Mouse (Mus musculus): ENCODE data around the gene Slc6a20a. TPM values are rescaled to one million over a fixed set of nuclear protein-coding genes. Genes with fewer than 3 reads are reported as not detected.
A peak's percentile ranks its signal among the peaks of the same experiment; 100 is the strongest.

The Slc6a20a gene
- polyA plus RNA-seq, 1 experiment = 26.1 TPM

DNA sequence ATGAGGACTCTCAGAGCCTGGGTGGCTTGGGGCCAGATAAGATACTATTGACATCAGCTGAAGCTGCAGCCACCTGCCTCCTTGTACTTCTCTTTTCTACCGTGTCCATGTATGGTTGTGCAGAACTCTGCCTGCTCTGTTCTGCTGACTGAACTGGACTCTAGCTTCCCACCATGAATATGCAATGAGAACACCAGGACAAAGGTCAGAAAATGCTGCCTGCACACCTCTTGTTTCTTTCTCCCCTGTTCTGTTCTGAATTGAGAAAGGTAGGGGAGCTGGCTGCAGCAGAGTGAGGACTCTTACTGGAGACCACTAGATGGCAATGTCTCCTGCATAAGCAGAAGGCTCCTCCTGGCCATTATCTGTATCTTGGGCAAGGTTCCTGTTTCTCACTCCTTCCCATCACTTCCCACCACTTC is 40.0 kb downstream of the Slc6a20a start:
- DNase-seq (ENCODE audit: extremely low spot score in 1 of 2, low spot score in 1 of 2) = peak; percentile 11 to 69

- DNase-seq (ENCODE audit: extremely low spot score in 1 of 2, low spot score in 1 of 2) = no peak
Observed at GRCm38 (mm10) chr9:123638231-123638630, 40.5 kb downstream of the Slc6a20a start.

DNA sequence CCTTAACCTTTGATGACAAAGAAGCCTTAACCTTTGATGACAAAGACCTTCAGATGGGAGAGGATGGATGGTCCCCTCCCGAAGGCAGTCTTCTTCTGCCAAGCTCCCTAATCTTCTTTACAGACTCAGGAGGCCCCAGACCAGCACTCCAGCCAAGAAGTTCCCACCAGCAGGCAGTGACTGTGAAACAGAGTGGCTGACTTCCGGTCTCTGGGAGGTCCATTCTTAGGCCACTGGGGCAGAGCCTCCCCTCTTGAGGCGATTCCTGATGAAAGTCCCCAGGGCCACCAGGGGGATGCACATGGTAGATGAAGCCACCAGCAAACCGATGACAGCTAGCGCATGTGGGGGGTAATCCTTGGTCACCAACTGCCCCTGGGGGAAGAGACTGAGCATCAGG is 41.9 kb downstream of the Slc6a20a start:
- no peak for DNase-seq (ENCODE audit: extremely low spot score in 1 of 2, low spot score in 1 of 2)

DNA sequence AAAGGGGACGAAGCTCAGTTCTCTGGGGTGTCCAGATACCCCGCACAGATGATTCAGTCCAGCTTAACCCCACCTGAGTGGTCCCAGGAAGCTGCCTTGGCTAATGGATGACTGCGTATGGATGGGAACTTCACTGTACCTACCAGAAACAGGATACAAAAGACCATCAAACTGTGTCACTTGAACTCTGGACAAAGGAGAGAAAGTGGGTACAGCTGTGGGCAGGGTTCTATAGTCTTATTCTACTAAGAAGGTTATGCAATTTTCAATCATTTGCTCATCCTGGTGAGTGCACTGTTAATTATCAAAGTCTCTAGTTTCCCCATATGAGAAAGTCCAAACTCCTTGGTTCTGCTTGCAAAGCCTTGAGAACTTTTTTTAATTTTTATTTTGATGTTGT is 45.7 kb downstream of the Slc6a20a start:
- DNase-seq (ENCODE audit: extremely low spot score in 1 of 2, low spot score in 1 of 2) = no peak

DNA sequence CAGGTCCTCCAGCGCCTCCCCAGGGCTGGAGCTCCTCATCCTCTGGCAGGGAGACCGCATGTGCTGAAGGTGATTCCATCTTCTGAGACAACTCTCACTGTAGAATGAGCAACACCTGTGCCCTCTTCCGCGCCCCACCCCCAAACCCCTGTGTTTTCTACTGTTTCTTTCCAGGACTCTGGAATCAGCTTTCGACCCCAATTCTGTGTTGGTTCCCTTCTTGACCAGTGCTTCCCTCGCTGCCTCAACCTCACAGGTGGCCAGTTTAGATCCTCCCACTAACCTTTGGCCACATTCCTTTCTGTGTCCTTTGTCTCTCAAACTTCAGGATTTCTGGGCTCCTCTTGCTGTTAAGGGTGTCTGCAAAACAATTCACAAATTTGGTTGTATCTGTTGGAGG is 46.4 kb downstream of the Slc6a20a start, which contains the start of gene Slc6a20b:
Gene Slc6a20b (minus strand): TSS at position 285 of the 400 bp plus-strand sequence.
- DNase-seq (ENCODE audit: extremely low spot score in 1 of 2, low spot score in 1 of 2) = no peak

- DNase-seq (ENCODE audit: extremely low spot score in 1 of 2, low spot score in 1 of 2) = no peak
Observed at GRCm38 (mm10) chr9:123631666-123632065, 47.0 kb downstream of the Slc6a20a start.

GRCm38 (mm10) chr9:123625821-123626220 is 52.9 kb downstream of the Slc6a20a start:
- DNase-seq (ENCODE audit: extremely low spot score in 1 of 2, low spot score in 1 of 2) = no peak

GRCm38 (mm10) chr9:123624741-123625140 is 53.9 kb downstream of the Slc6a20a start:
- no peak for DNase-seq (ENCODE audit: extremely low spot score in 1 of 2, low spot score in 1 of 2)

GRCm38 (mm10) chr9:123620311-123621098 is 58.2 kb downstream of the Slc6a20a start:
- no peak for DNase-seq (ENCODE audit: extremely low spot score in 1 of 2, low spot score in 1 of 2)

GRCm38 (mm10) chr9:123601529-123601928 is 77.2 kb downstream of the Slc6a20a start:
- DNase-seq (ENCODE audit: extremely low spot score in 1 of 2, low spot score in 1 of 2) = no peak

DNA sequence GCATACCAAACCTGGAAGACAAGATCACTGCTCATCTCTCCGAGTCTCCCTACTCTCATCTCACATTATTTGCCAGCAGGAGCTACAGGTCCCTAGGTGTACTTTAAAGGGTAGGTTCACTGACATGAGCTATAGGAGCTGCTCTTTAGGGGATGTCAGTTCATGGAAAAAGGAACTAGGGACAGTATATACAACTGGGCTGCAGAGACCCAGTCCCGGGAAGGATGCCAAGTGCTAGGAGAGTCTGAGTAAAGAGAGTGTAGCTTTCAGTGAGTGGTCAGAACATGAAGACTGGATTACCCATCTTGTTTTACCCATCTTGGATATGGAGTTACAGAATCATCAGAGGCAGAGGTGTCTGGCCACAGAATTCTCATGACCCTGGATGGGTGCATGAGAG is 81.3 kb downstream of the Slc6a20a start:
- DNase-seq (ENCODE audit: extremely low spot score in 1 of 2, low spot score in 1 of 2) = no peak

- no peak for DNase-seq (ENCODE audit: extremely low spot score in 1 of 2, low spot score in 1 of 2)
Observed at GRCm38 (mm10) chr9:123596910-123597309, 81.8 kb downstream of the Slc6a20a start.

DNA sequence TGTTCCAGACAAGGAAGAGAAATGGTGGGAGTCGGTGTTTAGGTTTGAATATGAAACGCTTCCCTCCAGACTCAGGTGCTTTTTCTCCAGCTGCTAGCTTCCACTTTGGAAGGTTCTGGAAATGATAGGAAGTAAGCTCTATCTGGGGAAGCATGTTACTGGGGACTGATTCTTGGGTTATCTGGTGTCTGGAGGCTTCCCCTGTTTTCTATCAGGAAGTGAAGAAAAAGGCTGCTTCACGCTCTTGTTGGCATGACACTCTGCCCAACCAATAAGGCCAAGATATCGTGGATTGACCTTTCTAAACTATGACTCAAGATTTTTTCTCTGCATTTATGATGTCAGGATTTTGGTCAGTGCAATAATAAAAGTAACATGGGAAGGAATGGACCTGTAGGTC is 83.5 kb downstream of the Slc6a20a start:
- DNase-seq (ENCODE audit: extremely low spot score in 1 of 2, low spot score in 1 of 2) = no peak

GRCm38 (mm10) chr9:123589240-123589910 is 89.3 kb downstream of the Slc6a20a start:
- no peak for DNase-seq (ENCODE audit: extremely low spot score in 1 of 2, low spot score in 1 of 2)

Other genes starting within 250 kb of the Slc6a20a start
- gene Limd1, start 200.2 kb downstream of the Slc6a20a start, polyA plus RNA-seq (2012; rRNA removed) = 7.9 and 8.4 TPM in 2 replicates
- gene Sacm1l, start 149.1 kb downstream of the Slc6a20a start, polyA plus RNA-seq (2012; rRNA removed) = 37.3 and 40.8 TPM in 2 replicates
- 0.36 and 0.48 TPM in 2 replicates for gene Slc6a20b, start 46.3 kb downstream of the Slc6a20a start, polyA plus RNA-seq (2012; rRNA removed)
- gene Ccr9, start 446 bp downstream of the Slc6a20a start, polyA plus RNA-seq (2012; rRNA removed) = 0.13 and 0.44 TPM in 2 replicates
- 30.1 and 34.0 TPM in 2 replicates for gene Lztfl1, start 38.8 kb upstream of the Slc6a20a start, polyA plus RNA-seq (2012; rRNA removed)
- gene Cxcr6, start 127.6 kb upstream of the Slc6a20a start, polyA plus RNA-seq (2012; rRNA removed) = 0.12 and 0.13 TPM in 2 replicates
- 23.1 and 23.7 TPM in 2 replicates for gene Fyco1, start 173.0 kb upstream of the Slc6a20a start, polyA plus RNA-seq (2012; rRNA removed)
- not detected in 2 replicates for gene Xcr1, start 183.1 kb upstream of the Slc6a20a start, polyA plus RNA-seq (2012; rRNA removed)

Data from frontal cortex, adult 2 months (tissue).